Mouse (Mus musculus) inflammation-experienced regulatory T-cells, adult 6 months (primary cell): ENCODE results near the gene Gm44805. TPM values are rescaled to one million over a fixed set of nuclear protein-coding genes. Genes with fewer than 3 reads are reported as not detected.

Source experiments
- ATAC-seq: one replicate; pipeline ENCODE4 v1.8.0; 2017
- polyA plus RNA-seq, 3 experiments: library from polyadenylated mRNA; unstranded; fragments of 100-300 nt; shearing (Covaris generic); gene quantifications; one replicate each; pipeline ENCODE4 v1.2.1; 2017

Gene Gm44805
- polyA plus RNA-seq = not detected

DNA sequence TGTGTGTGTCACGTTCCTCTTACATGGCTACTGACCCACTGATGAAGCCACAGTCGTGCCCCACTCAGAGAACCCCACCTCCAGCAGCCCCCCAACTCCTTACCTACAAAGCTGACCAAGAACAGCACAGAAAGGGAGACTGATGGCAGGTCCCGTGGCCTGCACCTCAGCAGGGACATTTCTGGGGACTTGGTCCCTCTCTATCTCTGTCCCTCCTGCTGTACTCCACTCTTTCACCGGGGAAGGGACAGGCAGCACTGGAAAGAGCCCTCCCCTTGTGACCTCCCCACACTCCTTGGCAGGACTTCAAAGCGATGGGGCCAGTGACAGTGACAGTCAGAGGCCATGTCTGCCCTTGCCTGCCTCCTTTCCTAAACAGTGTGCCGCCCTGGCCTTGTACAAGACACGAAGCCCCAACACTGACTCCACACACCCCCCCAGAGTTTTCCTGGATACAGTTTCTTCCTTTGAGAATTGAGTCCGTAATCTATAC, at the start of gene Gm44805, which contains the start of gene Apoc4:
Gm44805 (minus strand) TSS at position 222 of the 493 bp plus-strand sequence.
Apoc4 (minus strand) TSS at position 278 of the 493 bp plus-strand sequence.
- no peak for ATAC-seq

DNA sequence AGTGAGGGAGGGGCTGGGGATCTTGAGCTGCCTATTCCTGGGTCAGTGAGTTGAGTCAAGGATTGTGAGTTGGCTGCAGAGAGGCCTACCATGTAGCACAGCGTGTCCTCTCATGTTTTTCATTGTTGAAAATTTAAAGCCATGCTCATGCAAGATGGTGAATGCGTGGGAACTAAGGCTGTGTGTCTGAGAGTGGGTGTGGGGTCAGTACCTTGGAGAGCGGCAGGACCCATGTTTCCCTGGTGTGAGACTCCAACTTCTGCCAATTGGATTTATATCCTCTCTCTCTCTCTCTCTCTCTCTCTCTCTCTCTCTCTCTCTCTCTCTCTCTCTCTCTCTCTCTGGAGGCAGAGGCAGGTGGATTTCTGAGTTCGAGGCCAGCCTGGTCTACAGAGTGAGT, 45.3 kb upstream of the Gm44805 start:
- ATAC-seq = no peak

DNA sequence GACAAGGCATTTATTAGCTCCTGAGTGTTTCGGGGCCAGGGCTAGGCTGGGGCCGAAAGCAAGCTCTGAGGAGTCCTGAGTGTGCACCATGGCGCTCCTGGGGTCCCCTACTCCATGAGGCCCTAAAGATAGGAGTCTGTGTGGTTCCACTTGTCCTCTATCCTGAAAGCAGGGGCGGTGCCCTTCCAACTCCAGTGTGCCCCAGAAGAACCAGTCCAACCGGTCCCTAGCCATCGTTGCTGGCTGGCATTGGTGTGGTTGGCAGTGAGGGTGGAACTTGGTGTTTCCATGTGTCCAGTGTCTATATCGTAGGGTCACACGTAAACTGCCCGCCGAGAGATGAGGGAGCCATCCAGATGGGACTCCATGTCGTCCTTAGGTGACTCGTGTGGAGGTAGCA, 42.9 kb upstream of the Gm44805 start:
- no peak for ATAC-seq

DNA sequence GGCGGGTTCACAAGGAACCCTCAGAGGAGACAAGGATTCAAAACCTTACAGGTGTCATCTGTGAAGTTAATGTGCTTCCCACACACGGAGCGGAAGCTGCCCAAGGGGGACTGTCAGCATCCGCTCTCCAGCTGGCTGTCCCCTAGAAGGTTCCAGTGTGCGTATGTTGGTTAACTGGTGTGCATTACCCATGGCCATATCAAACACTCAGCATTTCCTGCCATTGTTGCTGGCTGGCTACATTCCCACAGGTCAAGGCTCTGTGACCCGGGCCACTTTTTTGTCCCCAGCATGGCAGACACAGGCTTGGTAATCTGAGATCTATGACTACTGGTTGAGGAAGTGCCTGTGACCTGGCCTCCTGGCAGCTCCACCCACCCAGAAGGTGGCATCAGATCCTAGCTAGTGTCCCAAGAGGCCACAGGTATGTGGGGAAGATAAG, 41.6 kb upstream of the Gm44805 start:
- no peak for ATAC-seq

DNA sequence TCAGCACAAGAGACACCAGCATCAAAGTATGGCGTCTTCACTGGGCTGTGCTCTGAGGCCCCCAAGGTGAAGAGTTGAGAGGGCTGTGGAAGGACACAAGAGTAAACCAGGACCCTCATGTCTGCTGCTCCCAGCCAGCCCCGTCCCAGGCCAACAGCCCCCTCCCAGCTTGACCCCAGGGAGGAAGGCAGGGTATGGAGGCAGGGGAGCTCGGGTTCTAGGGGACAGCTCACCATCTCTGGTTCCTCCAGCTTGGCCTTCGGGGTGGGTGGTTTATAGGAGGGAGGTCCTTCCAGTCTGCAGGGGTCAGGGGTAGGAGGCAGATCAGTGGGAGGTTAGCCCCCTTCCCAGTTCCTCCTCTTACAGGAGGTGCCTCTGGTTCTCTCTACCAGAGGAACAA, 38.0 kb upstream of the Gm44805 start:
- ATAC-seq = no peak

DNA sequence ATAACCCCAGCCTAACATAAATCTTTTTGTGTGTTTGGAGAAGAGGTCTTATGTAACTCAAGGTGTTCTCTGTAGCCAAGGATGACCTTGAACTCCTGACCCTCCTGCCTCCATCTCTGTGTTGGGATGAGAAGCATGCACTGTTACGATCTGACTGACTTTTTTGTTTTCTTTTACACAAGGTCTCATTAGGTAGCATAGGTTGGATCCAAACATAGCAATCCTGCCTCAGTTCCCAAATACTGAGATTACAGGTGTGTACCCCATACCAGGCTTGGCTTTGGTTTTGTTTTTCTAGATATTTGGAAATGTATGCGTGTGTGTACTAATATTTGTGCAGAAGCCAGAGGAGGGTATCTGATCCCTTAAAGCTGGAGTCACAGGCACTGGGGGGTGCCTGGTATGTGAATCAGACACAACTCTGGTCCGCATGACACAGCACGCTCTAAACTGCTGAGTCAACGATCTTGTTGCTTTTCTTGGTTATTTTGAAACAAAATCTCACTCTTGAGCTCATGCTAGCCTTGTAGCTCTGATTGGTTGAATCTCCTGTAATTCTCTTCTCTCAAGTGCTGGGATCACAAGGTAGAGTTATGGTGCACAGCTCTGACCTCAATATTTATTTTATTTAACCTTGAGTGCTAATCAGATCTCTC, 37.2 kb upstream of the Gm44805 start:
- ATAC-seq = no peak

DNA sequence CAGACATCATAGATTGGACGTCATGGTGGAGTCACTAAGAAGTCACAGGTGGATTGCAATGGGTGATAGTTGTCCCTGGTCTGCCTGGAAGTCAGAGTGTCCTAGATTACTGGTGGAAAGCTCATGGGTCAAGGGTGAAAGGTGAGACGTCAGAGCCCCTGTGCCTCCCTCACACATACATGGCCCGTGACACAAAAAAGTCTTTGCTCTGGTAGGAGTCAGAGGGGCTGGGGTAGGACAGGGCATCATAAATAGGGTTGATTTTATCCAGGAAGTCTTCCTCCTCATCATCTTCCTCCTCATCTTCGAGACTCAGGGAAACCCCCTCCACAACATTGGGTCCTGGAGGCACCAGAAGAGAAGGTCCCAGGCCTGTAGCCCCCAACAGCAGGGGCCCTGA, 36.1 kb upstream of the Gm44805 start:
- ATAC-seq = no peak

DNA sequence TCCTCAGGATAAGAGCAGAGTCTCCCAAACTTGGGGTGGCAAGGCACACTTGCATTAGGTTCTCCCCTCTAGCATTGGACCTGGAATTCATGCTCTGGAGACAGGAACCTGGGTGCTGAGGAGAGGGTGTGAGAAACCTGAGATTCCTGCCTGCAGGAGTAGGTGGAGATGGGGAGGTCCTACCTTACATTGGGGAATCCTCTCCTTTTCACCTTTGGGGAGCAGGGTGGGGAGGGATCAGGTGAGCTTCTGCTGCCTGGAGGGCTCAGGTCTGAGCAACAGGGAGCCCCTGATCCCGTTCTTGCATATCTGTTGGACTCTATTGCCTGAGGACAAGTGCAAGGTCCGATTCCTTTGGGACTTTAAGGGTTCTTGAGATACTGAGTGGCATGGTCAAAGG, 35.6 kb upstream of the Gm44805 start:
- ATAC-seq = no peak

DNA sequence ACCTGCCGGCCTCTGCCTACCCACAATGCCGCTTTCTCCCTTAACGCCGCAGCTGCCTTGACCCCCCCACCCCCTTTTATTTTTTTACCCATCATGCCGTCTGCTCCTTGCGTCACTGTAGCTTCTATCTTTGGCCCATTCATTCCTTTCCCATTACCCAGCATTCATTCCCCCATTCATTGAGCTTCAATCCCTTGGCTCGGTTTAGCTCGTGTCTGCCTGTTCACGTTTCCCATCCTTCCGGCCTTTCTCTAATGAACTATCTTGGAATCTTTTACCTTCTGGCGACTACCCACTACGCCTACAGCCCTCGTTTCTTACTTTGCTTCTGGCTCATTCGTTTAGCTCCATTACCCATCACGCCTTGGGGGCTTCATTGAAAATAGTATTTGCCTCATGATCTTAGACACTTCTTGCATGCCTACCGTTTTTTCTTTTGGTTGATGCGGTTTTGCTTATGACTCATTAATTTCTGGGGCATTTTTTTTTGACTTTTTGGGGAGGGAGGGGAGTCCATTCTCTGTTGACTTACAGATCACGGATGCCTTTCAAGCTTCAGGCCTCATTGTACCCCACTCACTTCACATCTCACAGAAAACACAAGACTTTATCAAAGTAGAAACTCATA, 34.9 kb upstream of the Gm44805 start:
- ATAC-seq = peak; percentile 15

DNA sequence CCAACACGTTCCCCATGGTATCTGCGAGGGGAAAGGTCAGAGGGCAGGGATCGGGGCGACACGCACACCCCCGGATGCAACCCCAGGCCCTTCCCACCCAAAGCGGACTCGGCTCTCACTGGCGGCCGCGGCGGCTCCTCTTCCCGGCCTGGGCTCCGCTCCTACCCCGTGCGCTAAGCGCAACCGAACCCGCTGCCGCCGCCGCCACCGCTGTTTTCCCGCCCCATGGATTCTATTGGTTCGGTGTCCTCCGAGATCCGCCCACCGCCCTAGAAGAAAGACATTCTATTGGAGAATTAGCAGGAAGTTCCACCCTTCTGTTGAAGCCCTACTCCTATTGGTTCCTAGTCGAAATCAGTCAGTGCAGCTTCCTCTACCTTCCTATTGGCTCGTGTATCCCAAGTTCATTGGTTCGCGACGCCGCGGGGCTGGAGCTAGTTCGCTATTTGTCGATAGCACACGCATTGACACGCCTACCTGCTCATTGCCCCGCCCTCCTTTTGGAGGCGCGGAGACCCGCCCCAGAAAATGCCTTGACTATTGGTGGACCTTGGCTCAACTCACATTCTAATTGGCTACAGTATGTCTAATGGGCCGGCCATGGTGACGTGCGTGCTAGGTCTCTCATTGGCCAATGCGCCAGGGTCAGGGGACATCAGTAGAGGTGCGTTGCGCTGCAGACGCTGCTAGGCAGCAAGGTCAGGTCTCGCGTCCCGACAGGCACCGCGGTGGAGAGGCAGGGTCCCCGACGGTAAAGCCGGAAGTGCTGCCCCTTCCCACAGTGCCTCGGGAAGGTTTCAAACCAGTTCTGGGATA, 34.2 kb upstream of the Gm44805 start, which contains the start of gene Tomm40:
Tomm40 (minus strand) TSS at position 200 of the 816 bp plus-strand sequence.
- ATAC-seq = peak; percentile 90

DNA sequence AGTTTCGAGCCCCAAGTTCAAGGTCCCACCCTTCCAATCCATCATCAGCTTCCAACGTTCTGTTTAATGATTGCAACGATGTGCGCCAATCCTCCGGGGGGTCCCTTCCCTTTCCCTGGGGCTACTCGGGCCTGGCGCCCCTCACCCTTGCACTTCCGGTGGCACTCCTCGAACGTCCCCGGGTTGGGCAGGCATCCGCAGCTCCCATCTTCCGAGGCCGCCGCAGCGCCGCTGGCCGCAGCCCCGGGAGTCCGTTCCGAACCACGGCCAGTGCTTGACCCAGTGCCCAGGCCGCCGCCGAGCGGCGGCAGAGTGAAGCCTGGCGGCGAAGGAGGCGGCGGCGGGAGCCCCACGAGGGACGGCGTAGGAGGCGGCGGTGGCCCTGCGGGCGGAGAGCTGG, 33.6 kb upstream of the Gm44805 start:
- no peak for ATAC-seq

DNA sequence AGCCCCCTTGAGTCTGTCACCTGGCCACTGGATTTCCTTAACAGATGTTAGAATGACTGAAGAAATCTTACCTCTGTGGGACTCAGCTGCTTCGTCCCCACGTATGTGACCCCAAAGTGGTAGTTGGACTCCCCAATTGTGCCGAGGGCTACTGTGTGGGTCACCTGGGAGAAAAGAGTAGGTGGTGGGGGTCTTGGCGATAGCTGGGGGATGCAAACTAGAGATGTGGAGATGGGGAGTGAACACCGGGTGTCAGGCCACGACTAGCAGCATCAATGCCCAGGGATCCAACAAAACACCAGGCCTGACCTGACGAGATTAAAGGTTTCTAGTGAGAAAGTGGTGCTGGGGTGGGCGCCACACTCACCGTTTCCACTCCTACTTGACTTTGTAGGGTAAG, 32.4 kb upstream of the Gm44805 start:
- no peak for ATAC-seq

DNA sequence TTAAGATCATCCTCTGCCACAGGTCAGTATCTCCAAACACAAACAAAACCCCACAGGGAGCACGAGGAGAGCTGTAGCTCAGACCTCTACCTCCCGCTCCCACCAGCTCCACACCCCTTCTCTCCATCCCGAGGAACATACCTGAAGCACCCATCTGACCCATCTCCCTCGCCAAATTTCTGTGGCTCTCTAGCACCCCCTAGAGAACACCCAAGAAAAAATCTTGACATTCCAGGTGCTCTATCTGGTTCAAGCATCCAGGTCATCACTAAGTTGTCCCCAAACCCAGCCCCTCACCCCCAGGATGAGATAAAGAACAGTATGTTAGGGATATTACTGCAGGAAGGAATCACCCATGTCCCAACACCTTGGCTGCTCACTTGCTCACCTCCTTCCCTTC, 32.0 kb upstream of the Gm44805 start:
- ATAC-seq = no peak

DNA sequence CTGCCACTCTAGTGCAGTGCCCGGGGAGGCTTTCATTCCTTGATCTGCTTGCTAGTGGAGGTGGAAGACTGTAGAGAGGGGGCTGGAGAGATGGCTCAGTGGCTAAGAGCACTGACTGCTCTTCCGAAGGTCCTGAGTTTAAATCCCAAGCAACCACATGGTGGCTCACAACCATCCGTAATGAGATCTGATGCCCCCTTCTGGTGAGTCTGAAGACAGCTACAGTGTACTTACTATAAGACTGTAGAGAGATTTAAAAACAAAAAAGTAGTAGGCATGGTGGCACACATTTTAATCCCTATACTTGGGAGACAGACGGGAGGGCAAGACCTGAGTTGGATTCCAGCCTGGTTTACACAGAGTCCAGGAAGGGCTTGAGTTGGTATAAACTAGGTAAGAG, 31.2 kb upstream of the Gm44805 start:
- no peak for ATAC-seq

DNA sequence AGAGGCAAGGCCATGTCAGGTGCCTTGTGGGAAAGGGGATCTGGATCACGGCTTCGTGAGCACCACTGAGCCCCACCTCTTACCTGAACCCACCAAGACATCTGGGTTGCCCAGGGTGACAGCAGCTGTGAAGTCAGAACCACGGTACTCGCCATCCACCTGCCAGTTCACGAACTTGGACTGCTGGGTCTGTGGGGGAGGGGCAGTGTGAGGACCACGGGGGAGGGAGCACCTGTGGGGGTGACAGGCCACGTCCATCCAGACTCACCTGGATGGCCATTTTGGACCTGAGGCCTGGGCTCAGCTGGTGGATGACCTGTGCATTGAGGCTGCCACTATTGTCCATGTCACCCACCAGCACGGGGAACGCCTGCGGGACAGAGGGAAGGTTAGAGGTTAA, 29.4 kb upstream of the Gm44805 start:
- ATAC-seq = no peak

DNA sequence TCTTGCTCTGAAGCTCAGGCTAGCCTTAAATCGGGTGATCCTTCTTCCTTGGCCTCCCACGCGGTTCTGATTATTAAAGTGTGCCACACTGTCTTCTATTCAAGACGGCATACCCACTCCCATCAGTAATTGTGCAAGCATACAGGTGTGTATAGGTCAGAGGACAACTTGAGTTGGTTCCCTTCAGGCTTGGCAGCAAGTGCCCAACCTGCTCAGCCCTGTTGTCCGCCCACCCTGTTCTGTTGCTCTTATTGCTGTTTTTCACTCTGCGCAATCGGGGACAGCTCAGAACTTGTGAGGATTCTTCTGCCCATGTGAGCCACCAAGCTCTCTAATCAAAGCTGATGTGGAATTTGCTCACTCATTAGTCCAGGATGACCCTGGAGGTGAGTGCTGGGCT, 24.0 kb upstream of the Gm44805 start:
- ATAC-seq = no peak

DNA sequence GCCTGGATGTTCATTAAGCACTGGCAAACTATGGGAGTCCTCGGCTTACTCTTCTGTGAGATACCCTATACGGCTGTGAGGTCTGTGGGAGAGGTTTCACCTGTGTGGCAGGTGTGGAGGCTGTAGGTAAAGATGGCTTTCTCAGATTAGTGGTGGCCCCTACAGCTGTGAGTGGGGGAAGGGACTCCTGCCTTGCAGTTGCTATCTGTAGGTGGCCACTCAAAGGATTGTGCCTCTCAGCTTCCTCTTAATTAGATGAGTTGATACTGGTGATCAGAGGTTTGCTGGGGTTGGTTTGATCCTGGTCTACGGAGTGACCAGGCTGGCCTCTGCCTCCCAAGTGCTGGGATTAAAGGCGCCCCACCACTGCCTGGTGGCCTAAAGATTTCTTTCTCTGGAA, 23.3 kb upstream of the Gm44805 start:
- no peak for ATAC-seq

DNA sequence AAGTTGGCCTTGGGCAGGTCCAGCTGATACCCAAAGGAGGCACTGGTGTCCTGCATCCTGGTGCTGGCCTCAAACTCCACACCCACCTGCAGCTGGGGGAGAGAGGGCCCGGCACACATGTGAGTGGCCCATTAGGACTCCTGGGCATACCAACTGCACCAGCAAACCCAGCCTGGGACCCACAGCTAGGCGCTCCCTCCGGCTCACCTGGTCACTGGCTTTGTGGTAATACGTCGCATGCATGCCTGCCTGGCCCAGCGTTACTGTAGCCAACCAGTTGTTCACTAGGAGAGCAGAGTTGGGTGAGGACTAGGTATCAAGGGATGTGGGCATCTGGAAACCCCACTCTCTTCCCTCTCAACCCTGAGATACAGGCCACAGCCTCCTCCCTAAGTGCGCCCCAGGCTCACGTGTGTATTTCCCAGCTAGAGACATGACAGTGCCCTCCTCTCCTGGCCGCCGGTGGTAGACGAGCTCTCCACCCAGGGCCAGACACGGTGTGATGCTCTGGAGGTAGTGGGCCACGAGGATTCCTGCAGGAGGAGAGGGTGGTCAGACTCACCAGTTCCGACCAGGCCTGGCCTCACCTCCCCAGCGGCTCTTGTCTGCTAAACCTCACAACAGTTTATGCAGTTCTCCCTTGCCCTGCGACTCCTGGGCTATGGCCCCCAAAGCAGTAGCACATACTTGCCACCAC, 21.8 kb upstream of the Gm44805 start:
- no peak for ATAC-seq

DNA sequence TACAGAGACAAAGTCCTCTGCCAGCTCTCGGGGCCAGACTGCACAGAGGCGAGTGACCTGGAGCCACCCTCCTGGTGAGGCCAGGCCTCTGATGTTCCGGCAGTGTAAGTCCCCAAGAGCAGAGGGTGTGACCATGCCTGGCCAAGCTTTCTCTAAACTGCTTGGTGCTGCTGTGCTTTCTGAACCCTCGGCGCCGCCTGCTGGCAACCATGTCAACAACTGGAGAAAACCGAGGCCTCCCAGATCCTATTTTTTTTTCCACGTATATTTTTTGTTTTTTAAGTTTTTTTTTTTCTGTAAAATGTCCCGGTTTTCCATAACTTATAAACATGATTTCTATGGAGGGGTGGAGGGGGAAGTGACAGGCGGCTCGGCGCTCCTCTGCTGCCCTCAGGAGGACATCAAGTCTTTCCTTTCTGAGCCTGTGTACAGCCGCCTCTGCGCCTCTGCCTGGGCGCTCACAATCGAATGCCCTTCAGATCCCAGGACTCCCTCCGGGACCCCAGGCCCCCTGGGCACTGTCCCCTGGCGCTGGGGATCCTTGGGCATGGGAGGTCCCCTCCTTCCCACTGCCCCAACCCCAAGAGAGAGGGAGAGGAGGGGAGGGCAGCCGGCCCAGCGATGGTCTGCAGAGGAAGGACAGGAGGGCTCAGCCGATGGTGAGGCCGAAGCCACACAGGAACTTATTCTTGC, 20.0 kb upstream of the Gm44805 start:
- no peak for ATAC-seq

DNA sequence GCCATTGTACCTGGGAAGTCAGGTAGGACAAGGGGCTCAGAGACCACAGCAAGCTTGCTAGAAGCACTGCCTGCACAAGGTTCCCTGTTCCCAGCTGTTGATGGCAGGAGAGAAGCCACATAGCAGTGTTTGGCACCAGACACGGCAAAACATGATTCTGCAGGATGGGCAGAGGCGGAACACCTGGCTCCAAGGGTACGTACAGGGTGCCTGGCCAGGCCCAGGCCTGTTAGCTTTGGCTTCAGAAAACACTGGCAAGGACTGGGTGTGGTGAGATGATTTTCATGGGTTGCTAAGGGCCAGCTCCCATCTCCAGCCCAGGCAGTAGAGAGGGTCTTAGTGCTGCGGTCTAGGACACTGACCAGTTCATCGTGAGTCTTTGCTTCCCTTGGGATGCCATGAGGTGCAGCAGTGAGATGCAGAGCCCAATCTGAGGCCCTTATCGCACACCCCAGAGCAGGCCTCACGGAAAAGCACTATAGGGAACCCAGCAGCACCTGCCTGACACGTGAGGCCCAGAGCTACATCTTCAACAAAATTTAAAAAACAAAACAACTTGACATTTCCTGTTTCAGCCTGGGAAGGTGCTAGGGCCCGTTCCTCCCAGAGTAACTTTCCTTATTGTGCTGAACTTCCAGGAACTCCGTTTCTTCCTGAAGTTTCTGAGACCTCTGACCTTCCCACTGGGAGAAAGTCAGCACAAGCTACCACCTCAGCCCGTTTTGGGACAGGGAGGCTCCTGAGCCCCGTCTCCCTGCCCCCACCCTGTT, 19.3 kb upstream of the Gm44805 start:
- ATAC-seq = no peak

DNA sequence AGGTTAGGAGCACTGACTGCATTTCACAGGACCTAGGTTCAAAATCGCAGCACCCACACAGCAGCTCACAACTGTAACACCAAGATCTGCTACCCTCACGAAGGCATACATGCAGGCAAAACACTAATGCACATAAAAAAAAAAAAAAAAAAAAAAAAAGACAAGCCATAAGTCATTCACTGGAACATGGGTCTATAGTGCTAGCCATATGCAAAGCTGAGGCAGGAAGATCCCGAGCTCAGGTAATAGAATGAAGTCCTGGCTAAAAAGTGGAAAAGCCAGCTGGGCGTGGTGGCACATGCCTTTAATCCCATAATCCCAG, 18.6 kb upstream of the Gm44805 start:
- no peak for ATAC-seq
